Mouse (Mus musculus): Measurements from ENCODE around the gene Usp20.

DNA sequence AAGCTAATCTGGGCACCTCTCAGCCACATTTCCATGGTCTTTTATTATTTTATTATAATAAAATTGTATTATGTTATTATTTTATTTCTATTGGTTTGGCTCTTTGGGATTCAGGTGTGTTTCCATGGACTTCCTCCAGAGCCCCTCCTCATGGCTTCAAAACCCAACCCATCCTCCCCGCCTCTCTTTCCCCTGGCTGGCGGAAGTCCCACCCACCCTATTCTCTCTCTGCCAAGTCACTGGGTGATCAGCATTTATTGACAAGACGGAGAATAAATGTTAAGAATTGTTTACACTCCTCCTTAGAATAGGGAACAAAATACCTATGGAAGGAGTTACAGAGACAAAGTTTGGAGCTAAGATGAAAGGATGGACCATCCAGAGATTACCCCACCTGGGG is 45.3 kb upstream of the Usp20 start:
- TF ChIP-seq GATA1 (IDR thresholded peaks at IDR 0.05; ENCODE audit: borderline replicate concordance, low read length), result no peak
- no peak for TF ChIP-seq FLI1 (IDR thresholded peaks at IDR 0.05; ENCODE audit: low read length)
